33 mouse cellular contexts compared by ENCODE assay signal in genomic region chr2:22285777-22286176, GRCm38 (mm10). TPM values are rescaled to one million over a fixed set of nuclear protein-coding genes. Genes with fewer than 3 reads are reported as not detected.
"Had no signal": no experiment of that assay in that cellular context is flagged by ENCODE, and none has a peak within 500 bp of the region (broad histone marks: within the 10 kb centered on the region; RNA-seq: fewer than 3 reads in every experiment).

No protein-coding gene starts in this region.

- H3K27ac ChIP-seq: embryonic facial prominence, embryonic 10.5 days; embryonic facial prominence, embryonic 12.5 days; embryonic facial prominence, embryonic 13.5 days; embryonic facial prominence, embryonic 15.5 days; forebrain, embryonic 10.5 days; forebrain, embryonic 12.5 days; forebrain, embryonic 13.5 days; forebrain, embryonic 15.5 days; gastrocnemius, adult 2 months had no signal

- H3K4me2 ChIP-seq: embryonic facial prominence, embryonic 12.5 days; embryonic facial prominence, embryonic 13.5 days; embryonic facial prominence, embryonic 15.5 days; forebrain, embryonic 12.5 days; forebrain, embryonic 13.5 days; forebrain, embryonic 15.5 days had no signal

- H3K36me3 ChIP-seq: embryonic facial prominence, embryonic 10.5 days; embryonic facial prominence, embryonic 12.5 days; embryonic facial prominence, embryonic 13.5 days; embryonic facial prominence, embryonic 15.5 days; forebrain, embryonic 10.5 days; forebrain, embryonic 12.5 days; forebrain, embryonic 15.5 days had no signal

- DNase-seq: cerebellum, adult 18-20 months; cerebellum, adult 2 months; cerebellum, adult 8-10 months; cerebellum, adult 9-10 months; cerebellum, adult 9-11 months; cerebellum, postnatal 10 days; cerebellum, postnatal 14 days; cerebellum, postnatal 25 days; cerebellum, postnatal 36 days; embryo, embryonic 11 days; forebrain, postnatal 0 days; gastrocnemius, adult 2 months; gastrocnemius, postnatal 10 days; gastrocnemius, postnatal 14 days; gastrocnemius, postnatal 25 days; gastrocnemius, postnatal 36 days; heart, adult 11 months had no signal

- ATAC-seq: forebrain, embryonic 13.5 days; forebrain, embryonic 14.5 days; forebrain, embryonic 15.5 days; forebrain, embryonic 16.5 days; forebrain, postnatal 0 days had no signal

- H3K4me1 ChIP-seq: embryonic facial prominence, embryonic 10.5 days; embryonic facial prominence, embryonic 12.5 days; embryonic facial prominence, embryonic 13.5 days; embryonic facial prominence, embryonic 15.5 days; forebrain, embryonic 12.5 days; forebrain, embryonic 13.5 days; forebrain, embryonic 15.5 days had no signal

- H3K4me3 ChIP-seq: embryonic facial prominence, embryonic 10.5 days; embryonic facial prominence, embryonic 12.5 days; embryonic facial prominence, embryonic 13.5 days; embryonic facial prominence, embryonic 15.5 days; erythroblast, embryonic 14.5 days; forebrain, embryonic 10.5 days; forebrain, embryonic 12.5 days; forebrain, embryonic 13.5 days; forebrain, embryonic 15.5 days; gastrocnemius, adult 2 months had no signal

- H3K9ac ChIP-seq: embryonic facial prominence, embryonic 12.5 days; embryonic facial prominence, embryonic 13.5 days; embryonic facial prominence, embryonic 15.5 days; forebrain, embryonic 12.5 days; forebrain, embryonic 13.5 days; forebrain, embryonic 15.5 days; forebrain, postnatal 0 days had no signal

- H3K9me3 ChIP-seq: embryonic facial prominence, embryonic 10.5 days; embryonic facial prominence, embryonic 12.5 days; embryonic facial prominence, embryonic 13.5 days; embryonic facial prominence, embryonic 15.5 days; forebrain, embryonic 10.5 days; forebrain, embryonic 12.5 days; forebrain, embryonic 13.5 days; forebrain, embryonic 15.5 days had no signal

- H3K27me3 ChIP-seq: embryonic facial prominence, embryonic 12.5 days; embryonic facial prominence, embryonic 13.5 days; embryonic facial prominence, embryonic 15.5 days; forebrain, embryonic 12.5 days; forebrain, embryonic 13.5 days; forebrain, embryonic 15.5 days had no signal

RNA-seq across cellular contexts. Expression of gene Myo3a, which starts 58.5 kb away (rescaled TPM):
- polyA plus RNA-seq: cerebellum, adult 2 months; embryonic facial prominence, embryonic 11.5 days; embryonic facial prominence, embryonic 12.5 days; embryonic facial prominence, embryonic 13.5 days; embryonic facial prominence, embryonic 14.5 days; erythroblast, embryonic 14.5 days; forebrain, embryonic 10.5 days; forebrain, embryonic 11.5 days; forebrain, embryonic 15.5 days; forebrain, postnatal 0 days; frontal cortex, adult 2 months; gonadal fat pad, adult 2 months had no signal
